Mouse (Mus musculus) neural tube, embryonic 11.5 days (tissue): ENCODE data around the gene Tbc1d24. TPM values are rescaled to one million over a fixed set of nuclear protein-coding genes. Genes with fewer than 3 reads are reported as not detected.

Source experiments
- ATAC-seq: fragments of 200-750 bp; cut with Nextera tagmentation; 2 replicates; pipeline ENCODE4 v1.8.0; 2017; ENCODE audit warnings: moderate number of reproducible peaks, mild to moderate bottlenecking, moderate TSS enrichment, moderate library complexity; ENCODE audit not compliant: insufficient read depth, low FRiP score, low TSS enrichment
- DNase-seq: peaks from one replicate; pipeline ENCODE4 v3.0.0-alpha.2; 2015; ENCODE audit warnings: low spot score
- H3K27ac ChIP-seq: fragments of 300-500 bp; sonication (generic); 2 replicates; pipeline ENCODE4 v1.5.1; 2014; ENCODE audit warnings: low read depth, mild to moderate bottlenecking, low read length
- H3K27me3 ChIP-seq: fragments of 300-500 bp; sonication (generic); 2 replicates; pipeline ENCODE4 v1.6.1; 2014; ENCODE audit warnings: mild to moderate bottlenecking, low read length, mixed read lengths; ENCODE audit not compliant: control insufficient read depth, insufficient read depth
- H3K36me3 ChIP-seq: fragments of 300-500 bp; sonication (generic); 2 replicates; pipeline ENCODE4 v1.6.1; 2014; ENCODE audit warnings: mild to moderate bottlenecking, low read length, moderate library complexity, mixed read lengths; ENCODE audit not compliant: control insufficient read depth, insufficient read depth
- H3K4me1 ChIP-seq: fragments of 300-500 bp; sonication (generic); 2 replicates; pipeline ENCODE4 v1.6.1; 2014; ENCODE audit warnings: low read length, mixed read lengths; ENCODE audit not compliant: control insufficient read depth, insufficient read depth
- H3K4me2 ChIP-seq: fragments of 300-500 bp; sonication (generic); 2 replicates; pipeline ENCODE4 v1.6.1; 2014; ENCODE audit warnings: low read depth, mild to moderate bottlenecking, moderate library complexity
- H3K4me3 ChIP-seq: fragments of 300-500 bp; sonication (generic); 2 replicates; pipeline ENCODE4 v1.5.1; 2014; ENCODE audit warnings: low read depth, low read length
- H3K9ac ChIP-seq: fragments of 300-500 bp; sonication (generic); 2 replicates; pipeline ENCODE4 v1.6.1; 2014; ENCODE audit warnings: mild to moderate bottlenecking, low read length
- H3K9me3 ChIP-seq: fragments of 300-500 bp; sonication (generic); 2 replicates; pipeline ENCODE4 v1.6.1; 2016; ENCODE audit warnings: low read length; ENCODE audit not compliant: control insufficient read depth
- WGBS: fragments of 180-500 bp; shearing (Covaris S2); extraction: QIAGEN DNeasy Blood & Tissue Kit; methylation state at CpG from one replicate; pipeline ENCODE4 v1.1.7; 2014; 5-methylcytosine and 5-hydroxymethylcytosine counted together
- polyA plus RNA-seq: library from polyadenylated mRNA; unstranded; fragments of >200 nt; fragmentation: Nextera tagmentation; extraction: Ambion mirVana; gene quantifications from 2 replicates; pipeline ENCODE4 v1.2.1, GENCODE M21; 2014

Tbc1d24 gene
- polyA plus RNA-seq, 1 experiment from 2014 or later = 8.7 TPM

DNA sequence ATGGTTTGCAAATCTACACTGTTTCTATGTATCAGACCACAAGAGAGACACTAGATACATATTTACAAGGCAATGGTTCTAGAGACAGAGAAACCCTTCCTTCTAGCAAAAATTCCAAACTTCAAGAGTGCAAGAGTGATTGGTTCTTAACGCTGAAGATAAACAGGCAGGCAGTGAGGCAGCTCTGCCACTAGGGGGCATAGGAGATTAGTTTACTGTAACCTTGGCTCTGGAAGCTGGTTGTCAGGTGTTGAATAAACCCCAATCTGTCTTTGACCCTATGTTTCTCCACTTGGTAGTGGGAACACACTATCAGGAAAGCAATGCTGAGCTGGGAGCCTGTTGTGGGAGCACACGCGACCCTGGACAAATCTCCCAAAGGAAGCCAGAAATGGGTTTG lies 31.9 kb downstream of the Tbc1d24 start:
- Histone ChIP-seq H3K36me3 (no peaks in the 10 kb centered on the region), H3K27me3 (no peaks in the 10 kb centered on the region), H3K4me1 (no peaks in the 10 kb centered on the region; the same call in 1 of the 2 replicates), H3K4me2 (no peak overlapping the region), H3K9me3 (no peaks in the 10 kb centered on the region), H3K4me3 (no peak overlapping the region), H3K27ac (no peak overlapping the region), H3K9ac (no peak overlapping the region)
- ATAC-seq (no peak), DNase-seq (peak; percentile 63)
- WGBS = 4% methylated on average over 3 of the region's 3 CpGs

DNA sequence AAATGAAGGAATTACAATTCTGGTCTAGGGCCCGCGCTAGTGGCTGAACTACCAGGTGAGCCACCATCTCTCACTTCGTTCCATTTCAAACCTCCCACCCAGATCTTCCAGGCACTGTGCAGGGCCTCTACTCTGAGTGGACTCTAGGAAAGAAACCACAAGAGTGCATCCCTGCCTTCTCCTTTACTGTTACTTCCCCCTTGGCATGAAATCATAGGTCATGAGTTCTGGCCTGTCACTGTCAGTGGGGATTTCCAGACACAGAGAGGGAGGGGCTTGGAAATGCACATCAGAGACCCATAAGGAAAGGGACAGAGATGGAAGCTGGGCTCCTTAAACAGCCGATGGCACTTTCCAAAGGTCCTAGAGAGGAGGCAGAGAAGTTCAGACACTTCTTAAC lies 33.6 kb downstream of the Tbc1d24 start:
- H3K4me2 ChIP-seq = no peak overlapping the region
- H3K9me3 ChIP-seq = no peaks in the 10 kb centered on the region
- H3K36me3 ChIP-seq = no peaks in the 10 kb centered on the region; the same call in none of the 2 replicates
- H3K27ac ChIP-seq = no peak overlapping the region
- WGBS = 83% methylated on average over 4 of the region's 4 CpGs
- peaks cover 8% of the 10 kb centered on the region for H3K4me1 ChIP-seq
- no peaks in the 10 kb centered on the region for H3K27me3 ChIP-seq
- DNase-seq = no peak
- no peak for ATAC-seq
- H3K9ac ChIP-seq = no peak overlapping the region
- no peak overlapping the region for H3K4me3 ChIP-seq

DNA sequence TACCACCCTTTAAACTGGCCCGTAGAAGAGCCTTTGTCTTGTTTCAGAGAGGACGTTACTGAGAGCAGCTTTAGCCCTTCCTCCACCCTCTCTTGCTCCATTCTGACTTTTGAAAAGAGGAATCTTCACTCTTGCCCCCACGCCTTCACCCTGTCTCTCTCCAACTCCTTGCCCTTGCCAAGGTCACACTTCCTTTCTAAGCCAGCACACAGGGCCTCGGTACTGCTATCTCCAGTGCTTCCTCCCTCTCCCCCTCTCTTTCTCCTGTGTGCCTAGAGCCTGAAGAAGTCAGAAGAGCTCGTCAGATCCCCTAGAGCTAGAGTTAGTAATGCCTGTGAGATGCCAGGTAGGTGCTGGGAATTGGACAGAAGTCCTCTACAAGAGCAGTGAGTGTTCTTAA lies 34.6 kb downstream of the Tbc1d24 start:
- no peaks in the 10 kb centered on the region for H3K9me3 ChIP-seq
- H3K9ac ChIP-seq = no peak overlapping the region
- H3K36me3 ChIP-seq = no peaks in the 10 kb centered on the region; the same call in none of the 2 replicates
- H3K4me1 ChIP-seq = peaks cover 8% of the 10 kb centered on the region
- DNase-seq (no peak), ATAC-seq (no peak)
- WGBS = 83% methylated on average over 5 of the region's 5 CpGs
- no peak overlapping the region for H3K4me2 ChIP-seq
- H3K4me3 ChIP-seq = no peak overlapping the region
- H3K27ac ChIP-seq = no peak overlapping the region
- H3K27me3 ChIP-seq = no peaks in the 10 kb centered on the region

DNA sequence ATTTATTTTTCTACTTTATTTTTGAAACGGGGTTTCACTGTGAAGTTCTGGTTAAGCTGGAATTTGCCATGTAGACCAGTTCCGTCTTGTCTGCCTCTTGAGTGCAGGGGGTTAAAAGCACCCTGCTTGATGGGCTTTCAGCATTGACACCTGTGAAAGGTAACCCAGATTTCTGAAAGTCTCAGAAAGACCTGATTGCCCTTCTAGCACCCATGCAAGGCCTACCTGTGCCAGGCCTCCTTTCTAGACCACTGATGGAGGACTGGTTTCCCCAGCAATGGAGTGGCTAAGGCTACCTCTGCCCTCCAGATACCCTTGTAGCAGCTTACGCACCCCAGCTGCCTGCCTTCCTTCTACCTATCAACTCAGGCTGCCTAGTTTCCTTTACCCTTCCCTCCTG lies 35.2 kb downstream of the Tbc1d24 start:
- H3K4me1 ChIP-seq = peaks cover 8% of the 10 kb centered on the region
- no peaks in the 10 kb centered on the region for H3K9me3 ChIP-seq
- no peaks in the 10 kb centered on the region; the same call in none of the 2 replicates for H3K36me3 ChIP-seq
- peak overlapping the region; percentile 94 for H3K4me3 ChIP-seq
- DNase-seq (no peak), ATAC-seq (no peak)
- H3K4me2 ChIP-seq = peak overlapping the region; percentile 84
- WGBS = 77% methylated on average over 3 of the region's 3 CpGs
- peak overlapping the region; percentile 61; the same call in 1 of the 2 replicates for H3K9ac ChIP-seq
- H3K27me3 ChIP-seq = no peaks in the 10 kb centered on the region
- H3K27ac ChIP-seq = no peak overlapping the region

DNA sequence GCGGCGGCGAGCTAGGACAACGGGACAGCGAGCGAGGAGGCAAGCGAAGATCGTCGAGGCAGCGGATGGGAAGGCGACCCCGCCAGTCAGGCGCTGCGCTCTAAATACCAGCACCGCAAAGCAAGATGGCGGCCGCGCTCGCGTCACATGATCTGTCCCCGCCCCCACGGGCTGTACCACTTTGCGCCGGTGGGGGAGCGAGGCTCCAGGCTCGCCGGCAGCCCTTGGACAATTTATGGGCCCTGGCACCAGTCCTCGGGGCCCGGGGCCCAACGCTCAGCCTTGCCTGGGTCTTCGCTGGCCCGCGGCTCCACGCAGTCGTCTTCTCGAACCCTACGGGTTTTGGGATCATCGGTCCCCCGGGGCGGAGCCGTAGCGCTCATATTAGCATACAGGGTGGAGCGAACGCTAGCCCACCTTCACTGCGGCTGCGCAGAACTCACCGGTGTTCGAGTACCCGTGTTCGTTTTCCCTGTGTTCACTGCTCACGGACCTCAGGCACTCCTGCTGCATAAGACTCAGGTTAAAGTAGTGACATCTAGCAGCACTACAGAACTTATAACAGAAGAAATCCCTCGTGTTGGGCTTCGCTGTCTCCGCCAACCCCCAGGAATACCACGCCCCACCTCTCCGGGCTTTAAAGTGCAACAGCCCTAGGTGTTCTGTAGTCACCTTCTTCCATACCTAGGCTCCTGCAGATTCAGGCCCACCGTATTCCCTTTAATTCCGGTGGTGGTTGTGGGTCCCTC lies 35.9 kb downstream of the Tbc1d24 start, which contains the start of gene Atp6v0c:
Gene Atp6v0c, minus strand, starts transcription at position 386 of the 749 bp plus-strand sequence.
- Histone ChIP-seq H3K4me2 (peak within 1 kb of the TSS; percentile 84), H3K36me3 (no peaks in the 10 kb centered on the region; the same call in none of the 2 replicates), H3K9ac (peak within 1 kb of the TSS; percentile 61), H3K27ac (peak within 1 kb of the TSS; percentile 92), H3K4me1 (peaks cover 8% of the 10 kb centered on the region), H3K4me3 (peak within 1 kb of the TSS; percentile 94), H3K9me3 (no peaks in the 10 kb centered on the region), H3K27me3 (no peaks in the 10 kb centered on the region)
- WGBS = under 1% methylated on average over 58 of the region's 58 CpGs
- ATAC-seq (peak; percentile 84), DNase-seq (peak; percentile 94)

DNA sequence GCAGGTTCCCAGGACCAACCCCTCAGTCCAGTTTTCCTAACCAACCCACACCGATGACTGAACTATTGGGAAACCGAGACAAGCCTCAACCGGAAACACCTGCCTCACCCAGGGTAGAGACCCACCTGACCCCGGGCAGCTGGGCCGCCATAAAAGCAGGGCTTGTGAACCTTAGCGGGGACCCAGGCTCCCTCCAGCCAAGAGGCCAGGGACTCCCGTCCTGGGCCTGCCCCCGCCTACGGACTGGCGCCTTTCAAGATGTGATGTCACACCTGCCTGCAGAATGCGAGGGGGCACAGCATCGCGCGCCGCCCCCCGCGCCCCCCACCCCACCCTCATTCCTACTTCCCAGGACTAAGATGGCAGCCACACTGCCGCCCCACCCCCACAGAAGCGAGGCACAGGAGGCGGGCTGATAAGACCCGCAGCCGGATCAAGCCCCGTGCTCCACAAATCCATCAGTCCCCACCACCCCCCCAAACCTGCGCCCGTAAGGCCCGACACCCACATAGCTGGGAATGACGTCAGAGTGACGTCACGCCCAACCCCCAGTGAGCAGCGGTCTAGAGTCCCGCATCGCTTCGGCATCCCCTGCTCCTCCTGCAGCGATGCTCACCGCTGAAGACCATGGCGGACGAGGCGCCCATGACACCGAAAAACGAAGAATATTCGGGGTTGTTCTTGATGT lies 36.6 kb downstream of the Tbc1d24 start:
- peak overlapping the region; percentile 94 for H3K4me3 ChIP-seq
- no peaks in the 10 kb centered on the region for H3K27me3 ChIP-seq
- peaks cover 8% of the 10 kb centered on the region for H3K4me1 ChIP-seq
- peak overlapping the region; percentile 84 for H3K4me2 ChIP-seq
- peak overlapping the region; percentile 92 for H3K27ac ChIP-seq
- H3K9me3 ChIP-seq = no peaks in the 10 kb centered on the region
- H3K36me3 ChIP-seq = no peaks in the 10 kb centered on the region; the same call in none of the 2 replicates
- WGBS = under 1% methylated on average over 39 of the region's 41 CpGs
- ATAC-seq = peak; percentile 63
- peak; percentile 76 for DNase-seq
- peak overlapping the region; percentile 61 for H3K9ac ChIP-seq

DNA sequence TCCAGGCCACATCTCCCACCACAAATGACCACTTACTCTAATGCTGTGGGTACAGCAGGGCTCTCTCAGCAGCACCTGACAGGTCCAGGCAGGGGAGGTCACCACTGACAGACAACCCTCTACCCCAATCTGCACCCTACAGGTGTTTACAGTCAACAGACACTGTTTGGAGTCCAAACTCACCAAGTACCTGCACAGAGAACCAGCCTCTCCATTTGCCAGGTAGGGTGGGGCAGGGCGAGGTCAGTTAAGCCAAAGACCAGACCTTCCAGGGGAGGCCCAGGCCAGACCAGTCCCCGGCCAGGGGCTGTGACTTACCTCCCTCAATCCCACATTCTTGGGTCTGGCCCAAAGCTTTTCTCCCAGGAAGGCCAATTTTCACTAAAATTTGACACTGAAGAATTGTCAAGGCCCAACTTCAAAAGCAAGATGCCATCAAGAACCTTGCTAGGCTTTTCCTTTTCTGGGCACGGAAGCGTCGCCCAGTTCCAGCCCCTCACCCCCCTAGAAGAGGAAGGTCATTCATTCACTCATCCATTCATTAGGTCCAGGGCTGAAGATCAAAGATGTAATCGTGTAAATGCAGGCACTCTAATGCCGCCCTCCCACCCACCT lies 37.4 kb downstream of the Tbc1d24 start:
- 64% methylated on average over 7 of the region's 7 CpGs for WGBS
- Histone ChIP-seq H3K4me3 (peak overlapping the region; percentile 94), H3K27ac (no peak overlapping the region; the same call in 1 of the 2 replicates), H3K4me1 (peaks cover 9% of the 10 kb centered on the region), H3K4me2 (peak overlapping the region; percentile 84), H3K9me3 (no peaks in the 10 kb centered on the region), H3K9ac (peak overlapping the region; percentile 61), H3K36me3 (no peaks in the 10 kb centered on the region; the same call in none of the 2 replicates), H3K27me3 (no peaks in the 10 kb centered on the region)
- DNase-seq (no peak), ATAC-seq (no peak)

DNA sequence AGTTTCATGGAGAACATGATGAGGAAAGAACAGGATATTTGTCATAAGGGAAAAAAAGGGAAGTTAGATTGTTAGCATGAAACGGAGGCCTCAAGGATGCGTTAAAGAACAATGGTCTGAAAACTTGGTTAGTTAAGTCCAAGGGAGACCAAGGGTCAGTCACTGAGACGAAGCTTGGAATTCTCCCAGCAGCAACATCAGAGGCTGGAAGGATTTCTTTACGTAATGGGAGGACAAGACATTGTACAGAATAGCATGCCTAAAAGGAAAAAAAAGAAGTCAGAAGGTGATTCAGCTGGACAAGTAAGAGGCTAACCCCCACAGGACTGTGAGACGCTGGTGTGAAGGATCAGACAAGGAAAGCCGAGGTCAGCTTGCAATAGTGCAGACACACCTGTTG lies 38.2 kb downstream of the Tbc1d24 start:
- Histone ChIP-seq H3K4me2 (no peak overlapping the region), H3K4me3 (no peak overlapping the region)

More for the DNA sequence above, 38.2 kb downstream of the Tbc1d24 start:
- 94% methylated on average over 6 of the region's 6 CpGs for WGBS
- ATAC-seq (no peak), DNase-seq (no peak)
- Histone ChIP-seq H3K4me1 (peaks cover 13% of the 10 kb centered on the region), H3K27ac (no peak overlapping the region), H3K27me3 (no peaks in the 10 kb centered on the region), H3K36me3 (no peaks in the 10 kb centered on the region; the same call in none of the 2 replicates), H3K9ac (no peak overlapping the region), H3K9me3 (no peaks in the 10 kb centered on the region)
